Mouse (Mus musculus): ENCODE results near the gene Washc4. TPM values are rescaled to one million over a fixed set of nuclear protein-coding genes. Genes with fewer than 3 reads are reported as not detected.

The Washc4 gene
- total and polyA plus RNA-seq, 3 experiments = 16.3 to 31.8 (median 19.3) TPM

- no peak for DNase-seq (ENCODE audit: extremely low read depth)
- Histone ChIP-seq H3K9me3 (replicated peaks; ENCODE audit: low read length) (no peaks in the 10 kb centered on the region), H3K9ac (ENCODE audit: insufficient read depth, low read depth) (no peak overlapping the region), H3K4me1 (ENCODE audit: control insufficient read depth in 1 of 2, insufficient read depth in 2 of 2) (no peaks in the 10 kb centered on the region), H3K4me3 (replicated peaks in 1 of 3; ENCODE audit: low read depth in 2 of 3, low read length in 2 of 3, poor library complexity in 1 of 3) (no peak overlapping the region), H3K4me2 (ENCODE audit: insufficient read depth, low read depth, poor library complexity, severe bottlenecking) (no peak overlapping the region), H3K27me3 (replicated peaks) (no peaks in the 10 kb centered on the region), H3K79me2 (replicated peaks; ENCODE audit: control insufficient read depth, extremely low read depth, insufficient read depth, poor library complexity, severe bottlenecking) (no peaks in the 10 kb centered on the region), H3K36me3 (replicated peaks in 1 of 2; ENCODE audit: control insufficient read depth in 1 of 2, insufficient read depth in 1 of 2, low read length in 1 of 2) (peaks cover 44 to 85% of the 10 kb centered on the region in 2 experiments), H3K27ac (ENCODE audit: insufficient read depth, low read depth) (no peak overlapping the region)
- in situ Hi-C loops (cut with MboI; ENCODE audit: low pct_ligation_motif_present, low pct_unique_long_range_greater_than_20kb, low sequenced_read_pairs) (no loop called here), dilution Hi-C loops (cut with MboI; ENCODE audit: extremely low pct_ligation_motif_present, extremely low pct_unique_long_range_greater_than_20kb, low sequenced_read_pairs) (no loop called here)
- TF ChIP-seq EP300 (IDR thresholded peaks at IDR 0.05; ENCODE audit: low read length) (no peak), CHD1 (IDR thresholded peaks at IDR 0.05; ENCODE audit: low read depth, low read length) (no peak), POLR2A (IDR thresholded peaks at IDR 0.05; ENCODE audit: low read depth, low read length) (no peak), ZKSCAN1 (IDR thresholded peaks at IDR 0.05; ENCODE audit: borderline replicate concordance, low read depth, low read length) (no peak), USF2 (conservative IDR thresholded peaks at IDR 0.05; ENCODE audit: low read depth, low read length) (no peak)
Observed at GRCm38 (mm10) chr10:83603956-83604564, 60.5 kb downstream of the Washc4 start.

- no peaks in the 10 kb centered on the region for H3K4me1 ChIP-seq (ENCODE audit: control insufficient read depth in 1 of 2, insufficient read depth in 2 of 2)
- H3K9ac ChIP-seq (ENCODE audit: insufficient read depth, low read depth) = no peak overlapping the region
- no peaks in the 10 kb centered on the region for H3K9me3 ChIP-seq (replicated peaks; ENCODE audit: low read length)
- no peak overlapping the region for H3K27ac ChIP-seq (ENCODE audit: insufficient read depth, low read depth)
- in situ Hi-C loops (cut with MboI; ENCODE audit: low pct_ligation_motif_present, low pct_unique_long_range_greater_than_20kb, low sequenced_read_pairs) = no loop called here
- dilution Hi-C loops (cut with MboI; ENCODE audit: extremely low pct_ligation_motif_present, extremely low pct_unique_long_range_greater_than_20kb, low sequenced_read_pairs) = no loop called here
- no peak for TF ChIP-seq BHLHE40 (IDR thresholded peaks at IDR 0.05; ENCODE audit: low read depth, low read length)
- TF ChIP-seq MXI1 (IDR thresholded peaks at IDR 0.05; ENCODE audit: low read depth, low read length) = no peak
- no peak for TF ChIP-seq KAT2A (IDR thresholded peaks at IDR 0.05; ENCODE audit: insufficient replicate concordance, low read length)
- TF ChIP-seq TBP (conservative IDR thresholded peaks at IDR 0.05; ENCODE audit: low read depth, low read length) = no peak
- TF ChIP-seq MEF2A (IDR thresholded peaks at IDR 0.05; ENCODE audit: borderline replicate concordance, low read depth, low read length) = no peak
- no peak for TF ChIP-seq HCFC1 (IDR thresholded peaks at IDR 0.05; ENCODE audit: low read depth, low read length)
- no peak for TF ChIP-seq POLR2AphosphoS2 (IDR thresholded peaks at IDR 0.05; ENCODE audit: low read depth, low read length)
- no peak for TF ChIP-seq CHD2 (IDR thresholded peaks at IDR 0.05; ENCODE audit: low read length)
- TF ChIP-seq NELFE (IDR thresholded peaks at IDR 0.05; ENCODE audit: low read depth, low read length) = no peak
- peaks cover 49 to 85% of the 10 kb centered on the region in 2 experiments for H3K36me3 ChIP-seq (replicated peaks in 1 of 2; ENCODE audit: control insufficient read depth in 1 of 2, insufficient read depth in 1 of 2, low read length in 1 of 2)
- DNase-seq (ENCODE audit: extremely low read depth) = no peak
- H3K4me2 ChIP-seq (ENCODE audit: insufficient read depth, low read depth, poor library complexity, severe bottlenecking) = no peak overlapping the region
- no peak overlapping the region for H3K4me3 ChIP-seq (replicated peaks in 1 of 3; ENCODE audit: low read depth in 2 of 3, low read length in 2 of 3, poor library complexity in 1 of 3)
- no peaks in the 10 kb centered on the region for H3K79me2 ChIP-seq (replicated peaks; ENCODE audit: control insufficient read depth, extremely low read depth, insufficient read depth, poor library complexity, severe bottlenecking)
- no peaks in the 10 kb centered on the region for H3K27me3 ChIP-seq (replicated peaks)
Observed at GRCm38 (mm10) chr10:83605637-83606183, 62.2 kb downstream of the Washc4 start.

DNA sequence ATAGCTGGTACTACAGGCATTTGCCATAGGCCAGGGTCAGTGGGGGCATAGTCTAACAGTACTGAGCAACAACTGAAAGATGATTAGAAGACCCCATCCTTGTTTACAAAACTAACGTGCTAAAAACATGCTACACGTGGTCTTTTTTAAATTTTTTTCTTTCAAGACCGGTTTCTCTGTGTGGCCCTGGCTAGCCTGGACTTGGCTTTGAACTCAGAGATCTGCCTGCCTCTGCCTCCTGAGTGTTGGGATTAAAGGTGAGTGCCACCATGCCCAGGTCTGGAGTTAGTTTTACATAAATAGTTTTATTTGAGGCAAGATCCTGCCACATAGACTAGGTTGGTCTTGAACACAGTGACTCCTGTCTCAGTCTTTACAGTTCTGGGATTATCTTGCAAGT, 63.6 kb downstream of the Washc4 start:
- in situ Hi-C loops (cut with MboI; ENCODE audit: low pct_ligation_motif_present, low pct_unique_long_range_greater_than_20kb, low sequenced_read_pairs) = no loop called here
- no peaks in the 10 kb centered on the region for H3K4me1 ChIP-seq (ENCODE audit: control insufficient read depth in 1 of 2, insufficient read depth in 2 of 2)
- H3K4me2 ChIP-seq (ENCODE audit: insufficient read depth, low read depth, poor library complexity, severe bottlenecking) = no peak overlapping the region
- peaks cover 47 to 85% of the 10 kb centered on the region in 2 experiments for H3K36me3 ChIP-seq (replicated peaks in 1 of 2; ENCODE audit: control insufficient read depth in 1 of 2, insufficient read depth in 1 of 2, low read length in 1 of 2)
- no peak overlapping the region for H3K4me3 ChIP-seq (replicated peaks in 1 of 3; ENCODE audit: low read depth in 2 of 3, low read length in 2 of 3, poor library complexity in 1 of 3)
- DNase-seq (ENCODE audit: extremely low read depth) = no peak
- dilution Hi-C loops (cut with MboI; ENCODE audit: extremely low pct_ligation_motif_present, extremely low pct_unique_long_range_greater_than_20kb, low sequenced_read_pairs) = no loop called here
- no peaks in the 10 kb centered on the region for H3K27me3 ChIP-seq (replicated peaks)
- H3K27ac ChIP-seq (ENCODE audit: insufficient read depth, low read depth) = no peak overlapping the region
- TF ChIP-seq POLR2A (IDR thresholded peaks at IDR 0.05; ENCODE audit: low read depth, low read length) (no peak), ZNF384 (IDR thresholded peaks at IDR 0.05; ENCODE audit: low read depth, low read length) (no peak), CTCF (conservative IDR thresholded peaks at IDR 0.05 in 1 of 2, IDR thresholded peaks at IDR 0.05 in 1 of 2; ENCODE audit: low read depth in 2 of 2, low read length in 2 of 2) (no peak), IRF4 (IDR thresholded peaks at IDR 0.05; ENCODE audit: low read depth, low read length) (no peak), NRF1 (IDR thresholded peaks at IDR 0.05; ENCODE audit: low read depth, low read length) (no peak), BHLHE40 (IDR thresholded peaks at IDR 0.05; ENCODE audit: low read depth, low read length) (no peak), SMC3 (IDR thresholded peaks at IDR 0.05; ENCODE audit: low read depth, low read length) (no peak), SIN3A (IDR thresholded peaks at IDR 0.05; ENCODE audit: low read length) (no peak)
- no peaks in the 10 kb centered on the region for H3K9me3 ChIP-seq (replicated peaks; ENCODE audit: low read length)
- H3K79me2 ChIP-seq (replicated peaks; ENCODE audit: control insufficient read depth, extremely low read depth, insufficient read depth, poor library complexity, severe bottlenecking) = no peaks in the 10 kb centered on the region
- no peak overlapping the region for H3K9ac ChIP-seq (ENCODE audit: insufficient read depth, low read depth)

Measured in CH12.LX (cell line).